ENCODE assay signal across 22 mouse cellular contexts in the genomic region with DNA sequence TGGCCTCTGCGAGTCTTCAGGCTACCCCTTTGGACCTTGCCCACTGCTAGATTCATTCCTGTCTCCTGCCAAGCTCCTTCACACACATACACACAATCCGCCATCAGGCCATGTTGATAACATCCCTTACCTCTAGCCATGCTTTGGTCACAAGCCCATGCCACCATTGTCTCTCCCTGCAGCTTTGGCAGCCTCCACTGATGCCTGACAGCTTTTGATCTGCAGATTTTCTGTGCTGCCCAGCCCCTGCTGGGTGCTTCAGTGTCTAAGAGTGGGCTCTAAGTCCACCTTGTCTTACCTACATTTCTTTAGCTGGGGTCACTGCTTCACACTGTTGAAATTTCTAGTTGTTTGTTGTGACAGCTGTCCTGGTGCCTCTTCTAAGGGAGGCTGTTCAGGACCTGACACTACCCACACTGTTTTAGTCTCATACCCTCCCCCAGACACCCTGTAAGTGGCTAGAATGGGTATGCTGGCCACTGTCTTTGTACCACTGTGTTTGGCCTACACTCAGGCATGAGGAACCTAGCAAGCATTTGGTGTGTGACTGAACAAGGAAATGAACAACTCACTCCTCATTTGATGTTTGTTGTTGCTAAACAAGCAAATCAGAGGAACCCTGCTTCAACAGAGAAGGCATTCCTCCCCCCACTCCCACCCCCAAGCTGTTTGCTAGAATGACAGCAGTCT.
"Had no signal": no experiment of that assay in that cellular context is flagged by ENCODE, and none has a peak within 500 bp of the region (broad histone marks: within the 10 kb centered on the region; RNA-seq: fewer than 3 reads in every experiment).

No protein-coding gene starts in this region.

- ATAC-seq: liver, embryonic 12.5 days; midbrain, embryonic 13.5 days; midbrain, embryonic 16.5 days had no signal

- H3K9me3 ChIP-seq: limb, embryonic 10.5 days; limb, embryonic 13.5 days; liver, embryonic 12.5 days; liver, embryonic 15.5 days; lung, embryonic 15.5 days; megakaryocyte, embryonic 14.5 days; midbrain, embryonic 10.5 days; midbrain, embryonic 13.5 days; neural tube, embryonic 13.5 days; stomach, embryonic 15.5 days had no signal

- H3K4me2 ChIP-seq: limb, embryonic 13.5 days; liver, embryonic 12.5 days; liver, embryonic 15.5 days; lung, embryonic 15.5 days; midbrain, embryonic 13.5 days; neural tube, embryonic 13.5 days; stomach, embryonic 15.5 days had no signal

- H3K36me3 ChIP-seq: limb, embryonic 10.5 days; limb, embryonic 13.5 days; liver, embryonic 12.5 days; liver, embryonic 15.5 days; lung, embryonic 15.5 days; midbrain, embryonic 13.5 days; neural tube, embryonic 13.5 days; stomach, embryonic 15.5 days had no signal

- DNase-seq: kidney, adult 8-10 months; liver; lung, adult 18-20 months; lung, postnatal 10 days; lung, postnatal 36 days; retina, postnatal 1 day; right cerebral cortex, postnatal 25 days; spleen, adult 18-20 months; thymus, postnatal 25 days had no signal

- H3K4me1 ChIP-seq: limb, embryonic 13.5 days; lung, embryonic 15.5 days; stomach, embryonic 15.5 days had no signal

- H3K4me3 ChIP-seq: limb, embryonic 10.5 days; limb, embryonic 13.5 days; liver, embryonic 12.5 days; liver, embryonic 15.5 days; lung, embryonic 15.5 days; megakaryocyte, embryonic 14.5 days; midbrain, embryonic 10.5 days; midbrain, embryonic 13.5 days; myocyte; neural tube, embryonic 13.5 days; stomach, embryonic 15.5 days had no signal

- H3K27me3 ChIP-seq: limb, embryonic 13.5 days; liver, embryonic 12.5 days; liver, embryonic 15.5 days; lung, embryonic 15.5 days; midbrain, embryonic 13.5 days; neural tube, embryonic 13.5 days; stomach, embryonic 15.5 days had no signal

- H3K27ac ChIP-seq: kidney, postnatal 0 days; limb, embryonic 10.5 days; limb, embryonic 13.5 days; liver, embryonic 12.5 days; liver, embryonic 15.5 days; lung, embryonic 15.5 days; midbrain, embryonic 10.5 days; midbrain, embryonic 13.5 days; neural tube, embryonic 13.5 days; stomach, embryonic 15.5 days had no signal

- H3K9ac ChIP-seq: limb, embryonic 13.5 days; liver, embryonic 12.5 days; liver, embryonic 15.5 days; lung, embryonic 15.5 days; midbrain, embryonic 13.5 days; neural tube, embryonic 13.5 days; stomach, embryonic 15.5 days had no signal
